Mouse (Mus musculus) frontal cortex, postnatal 36 days (tissue): ENCODE results near the gene Sdsl.
A peak's percentile ranks its signal among the peaks of the same experiment; 100 is the strongest.

Source experiments
- DNase-seq, 2 experiments: peaks; one replicate each; pipeline ENCODE4 v3.0.0; 2022; ENCODE audit warnings: low spot score in 2 of 2

The Sdsl gene

DNA sequence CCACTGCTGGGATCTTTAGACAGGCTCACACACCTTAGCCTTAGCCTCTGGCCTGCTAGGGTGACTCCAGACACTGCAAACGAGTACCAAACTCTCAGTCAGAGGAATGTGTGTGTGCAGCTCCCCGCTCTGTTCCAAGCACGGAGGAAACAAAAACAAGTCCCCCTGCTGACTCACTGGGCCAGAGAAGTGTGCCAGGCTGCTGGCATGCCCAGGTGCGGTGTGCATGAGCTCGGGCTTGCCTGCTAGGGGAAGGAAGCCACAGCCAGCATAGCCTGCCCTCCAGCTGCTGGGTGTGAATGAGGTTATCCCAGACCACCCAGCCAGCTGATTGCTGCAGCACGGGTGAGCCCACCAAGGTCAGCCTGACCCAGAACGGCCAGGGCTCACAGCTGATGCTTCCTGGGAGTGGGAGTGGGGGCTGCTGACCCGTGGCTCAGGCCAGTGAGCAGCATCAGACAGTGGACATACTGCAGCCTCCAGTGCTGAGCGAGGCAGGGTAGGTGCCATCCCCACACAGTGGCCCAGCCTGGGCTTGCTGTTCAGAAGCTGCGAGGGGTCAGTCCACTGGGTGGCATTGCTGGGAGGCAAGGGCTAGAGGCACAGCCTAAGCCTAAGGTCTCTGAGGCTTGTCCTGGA lies 22.6 kb upstream of the Sdsl start:
- DNase-seq, result no peak

DNA sequence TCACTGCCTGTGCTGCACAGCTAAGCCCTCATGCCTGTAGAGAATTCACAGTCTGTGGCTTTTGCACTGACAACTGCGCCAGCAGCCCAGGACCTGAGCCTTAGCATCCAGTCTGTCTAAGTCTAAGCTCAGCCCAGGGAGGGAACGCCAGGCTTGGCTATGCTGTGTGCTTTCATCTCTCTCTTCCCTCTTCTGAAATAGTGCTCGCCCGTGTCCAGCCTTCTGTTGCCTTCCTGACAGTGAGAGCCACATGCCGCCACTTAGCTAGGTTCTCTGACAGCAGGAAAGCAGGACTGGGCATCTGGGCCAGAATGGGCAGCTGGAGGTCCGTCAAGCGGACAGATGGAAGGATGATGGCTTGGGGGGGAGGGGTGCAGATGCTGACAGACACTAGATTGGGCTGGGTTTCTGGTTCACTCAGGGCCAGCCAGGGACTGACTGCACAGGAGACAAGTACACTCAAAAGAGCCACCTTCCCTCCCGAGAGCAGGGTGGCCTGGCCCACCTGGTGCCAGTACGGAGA lies 21.3 kb upstream of the Sdsl start:
- DNase-seq, result no peak

DNA sequence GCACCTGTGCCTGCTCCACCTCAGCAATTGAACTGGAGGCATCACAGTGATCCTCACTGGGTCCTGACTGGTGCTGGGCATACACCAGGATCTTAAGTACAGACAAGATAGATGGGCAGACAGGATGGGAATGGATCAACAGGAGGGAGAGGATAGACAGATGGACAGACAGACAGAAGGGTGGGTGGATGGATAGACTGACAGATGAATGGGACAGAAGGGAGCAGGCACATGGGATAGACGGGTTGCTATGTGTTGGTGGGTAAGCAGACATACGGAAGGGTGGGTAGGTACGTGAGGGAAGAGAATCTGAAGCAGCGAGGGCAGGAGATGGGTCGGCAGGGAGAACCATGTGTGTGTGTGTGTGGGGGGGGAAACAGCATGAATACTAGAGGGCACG lies 20.8 kb upstream of the Sdsl start:
- DNase-seq, result no peak

DNA sequence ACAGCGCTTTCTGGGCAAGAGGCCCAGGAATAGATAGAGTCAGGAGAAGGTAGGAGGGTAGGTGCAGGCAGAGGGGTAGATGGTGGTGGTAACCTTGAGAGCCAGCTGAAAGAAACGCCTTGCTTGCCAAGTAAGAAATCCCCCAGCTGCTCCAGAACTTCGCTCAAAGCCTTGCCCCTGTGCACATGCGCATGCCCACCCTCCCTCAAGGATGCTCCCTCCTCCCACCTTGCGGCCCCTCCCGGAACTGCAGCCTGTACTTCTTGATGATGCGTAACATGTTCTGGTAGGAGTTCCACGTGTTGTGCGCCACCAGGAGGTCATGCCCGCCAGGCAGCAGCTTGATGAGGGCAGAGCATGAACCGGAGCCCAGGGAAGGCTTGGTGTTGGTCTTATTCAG lies 19.8 kb upstream of the Sdsl start:
- DNase-seq, result peak; percentile 36 to 51

DNA sequence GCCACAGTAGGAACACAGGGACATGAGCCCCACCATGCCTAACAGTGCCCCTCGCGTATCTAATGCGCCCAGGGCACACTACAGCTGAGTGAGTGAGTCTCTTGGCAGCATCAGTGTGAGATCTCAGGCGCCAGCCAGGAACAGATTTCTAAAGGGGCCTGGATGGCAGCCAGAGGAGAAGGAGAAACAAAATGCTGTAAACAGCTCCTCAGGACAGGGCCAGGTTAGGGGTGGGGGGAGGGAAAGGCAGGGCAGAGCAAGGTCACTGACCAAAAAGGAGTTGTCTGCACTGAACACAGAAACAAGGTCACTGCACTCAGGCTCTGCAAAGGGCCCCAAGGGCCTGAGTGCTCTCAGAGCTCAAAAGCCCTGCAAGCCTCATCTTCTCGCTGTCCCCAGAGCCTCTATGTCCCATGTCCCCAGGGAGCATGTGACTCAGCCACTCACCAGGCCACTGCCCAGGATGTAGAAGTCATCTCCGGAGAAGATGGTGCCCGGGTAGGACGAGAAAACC lies 18.1 kb upstream of the Sdsl start:
- DNase-seq, result peak in 1 of 2 experiments; percentile 52

DNA sequence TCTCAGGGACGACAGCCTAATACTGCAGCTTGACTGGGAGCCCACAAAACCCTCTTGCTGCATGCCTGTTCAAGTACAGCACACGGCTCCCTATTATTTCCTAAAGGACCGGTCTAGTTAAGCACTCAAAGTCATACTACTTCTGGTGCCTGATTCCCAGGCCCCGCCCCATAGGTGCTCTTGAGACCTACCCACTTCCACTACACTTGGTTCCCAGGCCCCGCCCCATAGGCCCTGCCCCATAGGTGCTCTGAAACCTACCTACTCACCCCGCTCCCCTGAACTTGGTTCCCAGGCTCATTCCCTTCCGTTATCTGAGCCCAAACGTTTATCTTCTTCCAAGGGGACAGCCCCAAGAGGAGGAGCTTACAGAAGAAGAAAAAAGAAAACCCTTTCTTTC lies 15.2 kb upstream of the Sdsl start:
- DNase-seq, result no peak

DNA sequence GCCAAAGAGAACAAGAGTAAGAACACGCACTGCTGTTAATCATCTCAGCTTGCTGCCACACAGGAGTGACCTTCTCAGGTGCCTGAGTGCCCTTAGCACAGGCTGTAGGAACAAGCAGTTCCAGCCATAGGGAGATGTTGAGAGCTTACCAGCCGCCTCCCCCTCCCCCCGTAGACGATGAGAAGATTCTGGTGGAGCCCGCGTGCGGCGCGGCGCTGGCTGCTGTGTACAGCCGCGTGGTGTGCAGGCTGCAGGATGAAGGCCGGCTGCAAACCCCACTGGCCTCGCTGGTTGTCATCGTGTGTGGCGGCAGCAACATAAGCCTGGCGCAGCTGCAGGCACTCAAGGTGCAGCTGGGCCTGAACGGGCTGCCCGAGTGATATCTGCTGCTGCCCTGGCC lies 10.8 kb upstream of the Sdsl start:
- DNase-seq, result no peak

DNA sequence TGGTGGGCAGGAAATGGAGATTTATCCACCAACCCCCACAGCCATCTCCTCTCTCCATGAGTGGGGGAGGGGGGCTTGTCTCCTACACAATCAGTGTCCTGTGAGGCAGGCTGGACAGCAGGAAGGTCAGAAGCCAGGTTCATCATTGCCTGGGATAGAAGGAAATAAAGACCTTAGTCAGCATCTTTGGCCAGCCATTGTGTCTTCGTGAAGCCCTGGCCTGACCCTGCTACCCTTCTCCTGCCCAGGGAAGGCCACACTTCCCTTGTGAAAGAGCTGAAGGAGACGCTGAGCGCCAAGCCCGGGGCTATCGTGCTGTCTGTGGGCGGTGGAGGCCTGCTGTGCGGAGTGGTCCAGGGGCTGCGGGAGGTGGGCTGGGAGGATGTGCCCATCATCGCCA lies 8.6 kb upstream of the Sdsl start:
- DNase-seq, result no peak

DNA sequence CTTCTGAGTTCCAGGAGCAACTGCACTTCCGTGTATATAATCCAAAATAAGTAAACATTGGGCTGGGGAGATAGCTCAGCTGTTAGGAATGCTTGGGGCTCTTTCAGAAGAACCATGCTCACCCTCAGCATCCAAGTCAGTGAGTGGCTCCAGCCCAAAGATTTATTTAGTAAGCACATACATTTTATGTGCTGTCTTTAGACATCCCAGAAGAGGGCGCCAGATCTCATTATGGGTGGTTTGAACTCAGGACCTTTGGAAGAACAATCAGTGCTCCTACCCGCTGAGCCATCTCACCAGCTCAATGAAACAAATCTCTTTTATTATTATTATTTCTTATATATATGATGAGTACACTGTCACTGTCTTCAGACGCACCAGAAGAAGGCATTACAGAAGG lies 6.9 kb upstream of the Sdsl start:
- no peak for DNase-seq

DNA sequence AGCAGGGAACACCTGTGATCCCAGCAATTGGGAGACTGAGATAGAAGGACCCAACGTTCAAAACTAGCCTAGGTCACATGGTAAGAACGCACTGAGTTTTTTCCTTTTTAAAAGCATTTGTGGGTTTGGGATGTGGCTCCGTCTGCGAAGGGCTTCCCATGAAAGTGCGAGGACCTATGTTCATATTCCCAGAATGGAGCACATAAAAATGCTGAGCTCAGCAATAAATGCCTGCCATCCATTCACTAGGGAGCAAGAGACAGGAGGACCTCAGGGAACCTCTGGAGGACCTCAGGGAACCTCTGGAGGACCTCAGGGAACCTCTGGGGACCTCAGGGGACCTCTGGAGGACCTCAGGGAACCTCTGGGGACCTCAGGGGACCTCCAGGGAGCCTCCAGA lies 5.4 kb upstream of the Sdsl start:
- no peak for DNase-seq

DNA sequence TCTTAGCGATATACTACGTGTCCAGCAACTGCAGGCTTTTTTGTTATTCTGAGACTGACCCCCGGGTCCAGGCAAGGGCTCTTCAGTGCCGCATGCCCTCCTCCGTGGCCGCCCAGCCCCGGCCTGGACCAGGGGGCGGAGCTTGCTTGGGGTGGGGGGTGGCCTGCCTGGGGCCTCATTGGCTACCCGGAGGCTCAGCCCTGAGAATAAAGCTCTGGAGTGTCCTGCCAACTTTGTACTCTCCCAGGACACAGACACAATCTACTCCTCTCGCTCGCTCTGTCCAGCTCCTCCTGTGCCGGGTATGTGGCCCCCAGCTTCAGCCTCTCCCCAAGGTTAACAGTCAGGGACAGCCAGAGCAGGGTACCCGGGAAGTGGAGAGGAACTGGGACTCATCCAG lies 3.7 kb upstream of the Sdsl start, which contains the start of gene Sds:
Gene Sds (plus strand): TSS at position 231 of the 400 bp plus-strand sequence.
- no peak for DNase-seq

DNA sequence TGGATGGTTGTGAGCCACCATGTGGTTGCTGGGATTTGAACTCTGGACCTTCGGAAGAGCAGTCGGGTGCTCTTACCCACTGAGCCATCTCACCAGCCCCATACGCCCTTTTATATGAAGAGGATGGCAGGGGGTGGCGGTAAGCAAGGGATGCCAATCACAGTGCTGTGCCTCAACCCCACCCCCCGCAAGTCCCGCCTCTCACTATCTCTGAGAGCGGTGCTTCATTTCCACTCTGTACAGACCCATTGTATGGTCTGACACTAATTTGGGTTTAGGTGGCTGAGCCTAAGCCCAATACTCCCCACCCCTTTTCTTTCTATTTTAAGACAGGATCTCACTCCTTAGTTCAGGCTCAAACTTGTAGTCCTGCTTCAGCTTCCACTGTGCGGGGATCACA lies 3.3 kb upstream of the Sdsl start:
- DNase-seq, result no peak

DNA sequence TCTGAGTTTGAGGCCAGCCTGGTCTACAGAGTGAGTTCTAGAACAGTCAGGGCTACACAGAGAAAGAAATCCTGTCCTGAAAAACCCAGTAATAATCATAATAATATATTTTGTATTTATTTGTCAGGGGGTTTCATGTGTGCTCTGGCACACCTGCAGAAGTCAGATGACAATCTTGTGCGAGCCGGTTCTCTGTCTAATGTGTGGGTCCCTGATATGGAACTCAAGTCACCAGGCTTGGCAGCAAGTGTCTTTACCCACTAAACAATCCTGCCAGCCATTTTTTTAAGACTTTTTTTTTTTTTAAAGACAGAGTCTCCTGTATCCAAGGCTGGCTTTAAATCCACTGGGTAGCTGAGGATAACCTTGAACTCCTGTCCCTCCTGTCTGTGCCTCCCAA lies 751 bp upstream of the Sdsl start:
- DNase-seq, result no peak

DNA sequence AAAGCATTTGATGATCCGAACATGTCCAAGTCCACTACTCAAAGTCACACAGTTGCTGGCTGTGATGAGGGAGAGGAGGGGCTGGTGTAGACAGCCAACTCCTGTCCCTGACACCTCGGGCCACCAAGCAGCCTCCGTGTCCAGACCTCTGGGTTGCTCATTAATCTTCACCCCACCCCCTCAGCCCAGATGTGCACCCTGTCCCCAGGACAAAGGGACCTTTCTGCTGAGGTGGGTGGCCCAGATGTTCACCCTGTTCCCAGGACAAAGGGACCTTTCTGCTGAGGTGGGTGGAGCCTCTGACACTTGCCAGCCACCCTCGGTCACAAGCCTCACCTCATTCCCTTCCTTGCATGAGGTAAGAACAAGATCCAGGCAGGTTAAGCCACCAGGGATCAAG lies 1.1 kb downstream of the Sdsl start:
- DNase-seq, result no peak

DNA sequence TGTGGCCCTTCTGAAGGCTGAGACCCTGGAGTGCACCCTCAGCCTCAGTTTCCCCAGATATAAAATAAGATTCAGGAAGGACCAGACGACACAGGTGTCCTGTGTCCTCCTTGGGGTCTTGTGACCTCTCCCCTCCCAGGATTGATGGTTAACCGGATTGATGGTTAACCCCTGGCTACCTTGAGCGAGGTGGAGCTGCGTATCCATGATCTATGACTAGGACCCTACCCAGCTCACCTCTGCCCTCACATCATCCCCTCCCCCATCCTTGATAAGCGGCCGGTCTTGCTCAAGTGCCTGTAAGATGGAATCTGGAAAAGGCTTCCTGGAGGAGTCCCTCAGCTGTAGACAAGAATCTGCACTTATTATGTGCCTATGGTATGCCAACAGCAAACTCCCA lies 3.8 kb downstream of the Sdsl start:
- no peak for DNase-seq

DNA sequence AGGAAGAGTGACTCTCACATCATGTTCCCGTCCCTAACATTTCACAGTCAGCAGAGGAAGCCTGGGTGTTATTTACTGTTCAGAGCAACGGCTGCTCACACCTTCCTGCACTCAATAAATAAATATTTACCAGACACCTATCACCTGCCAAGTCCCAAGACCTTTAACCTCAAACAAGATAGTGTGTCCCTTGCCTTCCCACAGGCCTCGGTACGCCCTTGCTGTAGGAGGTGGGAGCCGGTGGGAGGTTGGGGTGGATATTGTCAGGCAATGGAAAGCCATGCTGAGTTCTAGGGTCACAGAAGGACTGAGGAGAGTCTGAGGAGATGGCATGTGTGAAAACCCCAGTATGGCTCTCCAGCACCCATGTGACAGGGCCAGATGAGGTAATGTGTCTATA lies 4.3 kb downstream of the Sdsl start:
- DNase-seq, result no peak

DNA sequence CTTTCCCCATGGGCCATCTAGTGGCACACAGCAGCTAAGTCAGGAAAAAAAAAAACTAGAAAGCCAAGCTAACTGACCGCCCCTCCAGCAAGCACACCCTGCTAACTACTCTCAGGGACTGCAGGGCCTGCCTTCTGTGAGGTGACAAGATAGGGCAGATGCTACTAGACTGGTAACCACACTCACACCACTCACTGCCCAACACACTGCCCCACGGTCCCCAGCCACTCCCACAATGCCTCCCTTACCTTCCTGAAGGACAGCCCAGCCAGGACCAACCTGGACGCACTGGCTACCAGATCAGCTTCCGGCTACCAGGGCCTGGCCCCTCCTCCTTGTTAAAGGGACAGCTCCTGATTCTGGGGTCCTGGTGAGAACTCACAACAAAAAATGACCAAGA lies 5.6 kb downstream of the Sdsl start:
- no peak for DNase-seq

DNA sequence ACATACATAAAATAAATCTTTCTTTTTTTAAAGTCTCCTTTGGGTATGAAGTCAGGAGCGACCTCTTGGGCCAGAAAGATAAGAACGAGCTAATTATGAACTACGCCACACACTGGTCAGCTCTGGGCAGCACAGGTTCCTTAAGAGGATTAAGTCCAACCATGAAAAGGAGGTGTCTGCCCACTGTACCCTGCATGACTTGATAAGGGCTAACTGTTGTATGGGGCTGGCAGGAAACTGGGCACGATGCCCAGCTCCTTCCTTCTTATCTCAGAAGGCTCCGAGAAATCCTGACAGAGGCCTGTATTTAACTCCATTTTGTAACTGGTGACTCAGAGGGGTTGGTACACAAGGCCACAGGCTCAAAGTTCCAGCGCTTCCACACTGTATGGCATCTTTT lies 6.8 kb downstream of the Sdsl start:
- DNase-seq, result no peak

DNA sequence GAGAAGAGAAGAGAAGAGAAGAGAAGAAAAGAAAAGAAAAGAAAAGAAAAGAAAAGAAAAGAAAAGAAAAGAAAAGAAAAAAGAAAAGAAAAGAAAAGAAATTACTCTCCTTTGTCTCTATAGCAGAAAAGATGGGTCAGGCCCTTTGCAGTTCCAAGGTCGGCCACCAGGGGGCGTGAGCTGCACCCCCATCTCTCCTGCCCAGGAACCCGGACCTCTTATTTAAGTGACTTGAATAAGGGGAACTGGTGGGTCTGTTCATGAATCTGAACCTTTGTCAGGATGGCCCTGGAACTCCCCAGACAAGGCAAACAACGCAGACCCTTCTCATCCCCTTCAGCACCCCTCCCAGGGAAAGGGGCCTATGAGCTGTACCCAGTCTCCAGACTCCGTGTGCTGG lies 7.5 kb downstream of the Sdsl start:
- DNase-seq, result no peak

DNA sequence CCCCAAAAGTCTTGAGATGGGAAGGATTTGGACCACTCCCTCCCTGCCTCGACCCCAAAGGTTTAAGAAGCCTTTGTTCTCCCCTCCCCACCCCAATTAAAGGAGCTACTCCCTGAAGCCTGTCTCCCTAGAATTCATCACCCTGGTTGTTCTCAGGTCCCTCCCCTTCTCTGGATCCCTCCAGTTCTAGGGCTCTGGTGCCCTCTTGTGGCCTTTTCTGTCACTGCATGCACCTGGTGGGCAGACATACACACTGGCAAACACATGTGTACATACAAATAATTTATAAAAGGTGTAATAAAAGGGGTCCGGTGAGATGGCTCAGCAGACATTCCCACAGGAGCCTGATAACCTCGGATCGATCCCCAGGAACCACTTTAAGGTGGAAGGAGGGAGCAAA lies 8.3 kb downstream of the Sdsl start:
- DNase-seq, result no peak

DNA sequence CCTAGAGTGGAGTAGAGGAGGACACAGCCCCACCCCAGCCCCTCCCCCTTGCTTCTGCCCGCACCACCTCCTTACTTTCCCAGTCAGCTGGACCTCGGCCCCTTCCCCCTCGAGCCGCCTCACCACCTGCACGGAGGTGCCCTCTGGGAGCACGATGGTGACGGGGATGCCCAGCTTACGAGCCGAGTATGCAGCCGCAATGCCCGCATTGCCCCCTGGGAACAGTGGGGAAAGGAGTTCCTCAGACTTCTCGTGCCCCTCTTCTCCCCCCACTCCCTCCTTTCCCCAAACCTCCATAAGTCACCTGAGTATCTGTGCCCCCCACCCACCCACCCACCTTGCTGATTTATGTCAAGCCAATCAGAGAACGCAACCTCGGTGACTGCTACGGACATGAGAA lies 10.7 kb downstream of the Sdsl start:
- no peak for DNase-seq

DNA sequence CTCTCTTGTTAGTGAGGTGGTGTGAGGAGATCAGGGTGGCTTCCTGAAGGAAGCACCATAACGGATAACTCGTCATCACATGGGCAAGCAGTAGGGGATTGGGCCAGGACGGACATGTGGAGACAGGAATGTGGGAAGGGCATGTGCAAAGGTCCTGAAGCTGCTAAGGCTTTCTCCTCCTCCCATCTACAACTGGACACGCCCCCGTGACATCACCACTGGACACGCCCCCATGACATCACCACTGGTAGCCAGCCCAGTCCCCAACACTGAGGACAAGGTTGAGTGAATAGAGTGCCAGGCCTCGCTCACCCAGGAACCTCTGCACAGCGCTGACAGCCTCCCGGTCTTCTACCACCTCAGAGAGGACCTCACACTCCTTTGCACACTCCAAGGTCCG lies 13.5 kb downstream of the Sdsl start:
- DNase-seq, result no peak

DNA sequence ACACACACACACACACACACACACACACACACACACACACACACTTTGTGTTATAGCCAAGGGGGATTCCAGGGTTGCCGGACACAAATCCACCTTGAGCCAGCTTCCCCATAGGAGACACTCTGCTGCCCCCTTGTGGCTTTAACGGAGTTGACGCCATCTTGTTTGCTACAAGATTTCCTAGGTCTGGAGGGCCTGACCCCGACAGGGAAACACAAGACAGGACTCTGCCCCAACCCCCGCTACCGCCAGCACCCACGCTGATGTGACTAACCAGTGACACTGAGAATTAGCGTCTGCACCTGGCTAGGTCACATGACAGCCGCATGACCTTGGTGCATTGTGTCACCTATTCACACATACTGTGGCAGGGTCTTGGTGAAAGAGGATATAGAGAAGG lies 15.0 kb downstream of the Sdsl start:
- DNase-seq, result peak; percentile 59
